Mouse (Mus musculus) ES-E14 (cell line): ENCODE measurements at regions not wholly inside any gene's neighbourhood (a gene's known extent, or its start where the extent isn't known, plus 50 kb on each side); places are given as distances from the start of the nearest gene placed in this dataset.

Experiments
- DNase-seq: peaks from one replicate; pipeline ENCODE4 v3.0.0-alpha.2; 2013; ENCODE audit warnings: low read depth, low spot score
- H3K27ac ChIP-seq: 2 replicates; pipeline ENCODE4 v1.5.1; 2012; ENCODE audit warnings: low read depth, mild to moderate bottlenecking, low read length, moderate library complexity, mixed read lengths; ENCODE audit not compliant: poor library complexity, insufficient read depth, severe bottlenecking
- H3K36me3 ChIP-seq: 2 replicates; pipeline ENCODE4 v1.6.1; 2012; ENCODE audit warnings: mild to moderate bottlenecking, low read length, moderate library complexity, mixed read lengths; ENCODE audit not compliant: control insufficient read depth, poor library complexity, insufficient read depth, severe bottlenecking
- H3K4me1 ChIP-seq, 2 experiments: fragments of 150-350 bp in 1 of 2; sonication (generic) in 1 of 2; 2 replicates each; pipeline ENCODE4 v1.6.1; 2012; ENCODE audit warnings: low read length in 2 of 2, mild to moderate bottlenecking in 1 of 2, mixed read lengths in 1 of 2; ENCODE audit not compliant: control insufficient read depth in 2 of 2, insufficient read depth in 2 of 2, poor library complexity in 1 of 2
- H3K4me3 ChIP-seq, 2 experiments: fragments of 150-350 bp in 1 of 2; sonication (generic) in 1 of 2; 2 replicates each; pipeline ENCODE4 v1.5.1; 2012; ENCODE audit warnings: low read length in 2 of 2, low read depth in 1 of 2, mild to moderate bottlenecking in 1 of 2, mixed read lengths in 1 of 2; ENCODE audit not compliant: insufficient read depth in 1 of 2, poor library complexity in 1 of 2, severe bottlenecking in 1 of 2
- H3K9ac ChIP-seq: 2 replicates; pipeline ENCODE4 v1.6.1; 2012; ENCODE audit warnings: low read depth, mild to moderate bottlenecking, low read length, mixed read lengths; ENCODE audit not compliant: poor library complexity, insufficient read depth, severe bottlenecking
- H3K9me3 ChIP-seq: fragments of 150-350 bp; sonication (generic); 2 replicates; pipeline ENCODE4 v1.6.1; 2012; ENCODE audit warnings: low read depth, mild to moderate bottlenecking, low read length; ENCODE audit not compliant: control insufficient read depth, insufficient read depth
- CHD2 ChIP-seq: IDR thresholded peaks from 2 replicates; pipeline ENCODE4 v1.6.1; 2014; ENCODE audit warnings: mild to moderate bottlenecking, low read depth, low read length, inconsistent platforms
- HCFC1 ChIP-seq: IDR thresholded peaks from 2 replicates; pipeline ENCODE4 v1.6.1; 2012; ENCODE audit warnings: low read length, inconsistent platforms, borderline replicate concordance; ENCODE audit not compliant: insufficient read depth
- MAFK ChIP-seq: IDR thresholded peaks from 2 replicates; pipeline ENCODE4 v1.6.1; 2014; ENCODE audit warnings: mild to moderate bottlenecking, low read depth, low read length, inconsistent platforms; ENCODE audit not compliant: insufficient read depth
- ZC3H11A ChIP-seq: IDR thresholded peaks from 2 replicates; pipeline ENCODE4 v1.6.1; 2012; ENCODE audit warnings: low read depth, mild to moderate bottlenecking, inconsistent platforms, low read length, borderline replicate concordance
- ZNF384 ChIP-seq: IDR thresholded peaks from 2 replicates; pipeline ENCODE4 v1.6.1; 2012; ENCODE audit warnings: low read depth, low read length, inconsistent platforms
- in situ Hi-C, 2 experiments: fragments of 600-800 bp; cut with MboI; formaldehyde crosslinking; loops; one replicate each; pipeline ENCODE4 v1.15.1; 2025; ENCODE audit warnings: low sequenced_read_pairs in 2 of 2, inconsistent platforms in 1 of 2; ENCODE audit not compliant: unreplicated experiment in 2 of 2

- no peaks in the 10 kb centered on the region for H3K9me3 ChIP-seq
- no peak for TF ChIP-seq MAFK
- TF ChIP-seq ZNF384 = no peak
- no peak for TF ChIP-seq ZC3H11A
- TF ChIP-seq HCFC1 = no peak
- no peak for TF ChIP-seq CHD2
- in situ Hi-C loops = no loop called here
- no peaks in the 10 kb centered on the region for H3K36me3 ChIP-seq
- H3K4me1 ChIP-seq = no peaks in the 10 kb centered on the region
- H3K27ac ChIP-seq = no peak overlapping the region
- no peak for DNase-seq
- H3K9ac ChIP-seq = no peak overlapping the region
- H3K4me3 ChIP-seq = no peak overlapping the region
These were observed 71.0 kb upstream of the Adcy2 start for GRCm38 (mm10) chr13:69070336-69070735.

DNA sequence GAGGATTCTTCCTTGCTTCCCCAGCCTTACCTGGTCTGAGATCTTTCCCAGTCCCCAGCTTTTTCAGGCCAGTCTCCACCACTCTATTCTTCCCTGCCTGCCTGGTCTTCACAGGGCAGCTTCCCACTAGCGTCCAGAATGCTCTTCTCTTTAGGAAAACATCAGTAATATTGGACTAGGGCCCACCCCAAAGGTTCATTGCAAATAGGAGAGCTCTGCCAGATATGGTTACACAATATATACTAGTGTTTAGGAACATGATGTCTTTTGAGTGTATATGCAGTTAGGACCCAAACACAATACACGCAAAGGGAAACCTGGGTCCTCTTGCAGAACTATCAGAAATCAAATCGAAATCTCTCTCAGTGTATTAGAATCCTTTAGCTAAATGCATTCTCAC lies 70.5 kb upstream of the Adcy2 start:
- H3K4me3 ChIP-seq = no peak overlapping the region
- in situ Hi-C loops = no loop called here
- H3K36me3 ChIP-seq = no peaks in the 10 kb centered on the region
- DNase-seq = no peak
- H3K27ac ChIP-seq = no peak overlapping the region
- no peak overlapping the region for H3K9ac ChIP-seq
- H3K9me3 ChIP-seq = no peaks in the 10 kb centered on the region
- no peak for TF ChIP-seq MAFK
- H3K4me1 ChIP-seq = no peaks in the 10 kb centered on the region

DNA sequence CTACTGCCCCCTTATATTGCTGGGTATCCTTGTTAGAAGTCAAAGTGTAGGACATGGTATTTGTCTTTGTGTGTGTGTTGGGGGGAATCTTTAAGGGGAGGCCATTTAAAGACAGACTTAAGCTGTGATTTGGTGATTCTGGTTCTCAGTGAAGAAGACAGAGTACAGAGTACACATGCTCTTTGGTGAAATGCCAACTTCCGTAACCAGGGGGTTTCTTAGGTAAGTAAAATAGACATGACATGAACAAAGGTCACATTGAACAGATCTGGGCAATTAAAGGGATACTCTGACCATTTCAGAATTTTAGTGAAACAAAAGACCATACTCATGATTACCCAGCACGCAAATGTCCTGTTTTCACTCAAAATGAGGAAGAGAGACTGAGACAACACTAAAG lies 67.3 kb upstream of the Adcy2 start:
- no peaks in the 10 kb centered on the region for H3K4me1 ChIP-seq
- H3K36me3 ChIP-seq = no peaks in the 10 kb centered on the region
- in situ Hi-C loops = no loop called here
- no peak for DNase-seq
- H3K4me3 ChIP-seq = no peak overlapping the region
- no peak overlapping the region for H3K27ac ChIP-seq
- no peak overlapping the region for H3K9ac ChIP-seq
- TF ChIP-seq ZNF384 (no peak), ZC3H11A (no peak), CHD2 (no peak), MAFK (no peak), HCFC1 (no peak)
- no peaks in the 10 kb centered on the region for H3K9me3 ChIP-seq

DNA sequence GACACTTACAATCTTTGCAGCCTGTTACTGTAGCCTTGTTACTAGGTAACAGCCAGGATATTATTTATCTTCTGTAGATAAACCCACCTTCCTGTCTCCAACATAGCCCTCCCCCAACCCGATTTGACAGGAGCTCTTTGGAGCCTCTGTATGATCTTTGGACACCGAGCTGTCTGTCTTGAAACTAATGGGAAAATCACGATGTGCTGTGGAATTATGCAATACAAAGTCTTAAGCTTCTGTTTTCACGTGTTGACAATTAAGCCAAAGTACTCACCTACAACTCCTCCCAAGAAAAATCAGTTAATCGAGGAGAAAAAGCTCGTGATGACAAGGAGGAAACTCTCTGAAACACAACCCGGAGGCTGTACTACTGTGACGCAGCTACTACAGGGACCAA lies 65.9 kb upstream of the Adcy2 start:
- in situ Hi-C loops = no loop called here
- no peak overlapping the region for H3K27ac ChIP-seq
- no peaks in the 10 kb centered on the region for H3K9me3 ChIP-seq
- DNase-seq = no peak
- H3K4me1 ChIP-seq = no peaks in the 10 kb centered on the region
- H3K9ac ChIP-seq = no peak overlapping the region
- no peak overlapping the region for H3K4me3 ChIP-seq
- no peaks in the 10 kb centered on the region for H3K36me3 ChIP-seq
- TF ChIP-seq MAFK (no peak), CHD2 (no peak), HCFC1 (no peak), ZNF384 (no peak), ZC3H11A (no peak)

- H3K9me3 ChIP-seq = no peaks in the 10 kb centered on the region
- TF ChIP-seq CHD2 = no peak
- in situ Hi-C loops = no loop called here
- no peaks in the 10 kb centered on the region for H3K4me1 ChIP-seq
- H3K27ac ChIP-seq = no peak overlapping the region
- no peak overlapping the region for H3K9ac ChIP-seq
- no peak overlapping the region for H3K4me3 ChIP-seq
- no peak for DNase-seq
- H3K36me3 ChIP-seq = no peaks in the 10 kb centered on the region
These were observed 63.4 kb upstream of the Adcy2 start for GRCm38 (mm10) chr13:69062692-69063233.
